Mouse (Mus musculus) splenic B cell, adult 2 months (primary cell): Measurements from ENCODE around the gene Vmn2r14.
"Not testable (repeated sequence)": the region's sequence is repeated elsewhere in the genome, so short reads cannot be mapped to it uniquely, and the experiment has no call there.

Experiments
- DNase-seq: peaks from one replicate; pipeline ENCODE4 v3.0.0-alpha.2; 2011; ENCODE audit warnings: low read depth, low spot score
- H3K27me3 ChIP-seq: 2 replicates; pipeline ENCODE4 v1.6.1; 2012; ENCODE audit warnings: mild to moderate bottlenecking, low read length, moderate library complexity, mixed read lengths; ENCODE audit not compliant: control insufficient read depth, poor library complexity, insufficient read depth, severe bottlenecking
- H3K36me3 ChIP-seq: 2 replicates; pipeline ENCODE4 v1.6.1; 2012; ENCODE audit warnings: mild to moderate bottlenecking, low read length, moderate library complexity, mixed read lengths; ENCODE audit not compliant: control insufficient read depth, poor library complexity, insufficient read depth, severe bottlenecking

Vmn2r14 gene

GRCm38 (mm10) chr5:109224608-109225007, at the start of gene Vmn2r14:
TSS of gene Vmn2r14 (minus strand) at chr5:109224708.
- Histone ChIP-seq H3K36me3 (no peaks in the 10 kb centered on the region), H3K27me3 (no peaks in the 10 kb centered on the region)
- no peak for DNase-seq

- not testable (repeated sequence) for H3K27me3 ChIP-seq
Observed at GRCm38 (mm10) chr5:109192099-109192498, 32.4 kb downstream of the Vmn2r14 start, which contains the start of gene Vmn2r13. TSS of gene Vmn2r13 (minus strand) at chr5:109192199.

GRCm38 (mm10) chr5:109166851-109167250, 57.7 kb downstream of the Vmn2r14 start:
- H3K36me3 ChIP-seq, DNase-seq, H3K27me3 ChIP-seq: not testable (repeated sequence)

More at GRCm38 (mm10) chr5:109192099-109192498, 32.4 kb downstream of the Vmn2r14 start, which contains the start of gene Vmn2r13:
- DNase-seq, H3K36me3 ChIP-seq: not testable (repeated sequence)
